Mouse (Mus musculus): ENCODE measurements at regions not wholly inside any gene's neighbourhood (a gene's known extent, or its start where the extent isn't known, plus 50 kb on each side); places are given as distances from the start of the nearest gene placed in this dataset.

GRCm38 (mm10) chr4:11889039-11889600, 91.9 kb downstream of the Gm10604 start:
- ATAC-seq = peak; percentile 28
- Histone ChIP-seq H3K27ac (ENCODE audit: low read length) (no peak overlapping the region), H3K9me3 (ENCODE audit: low read length) (no peaks in the 10 kb centered on the region), H3K36me3 (ENCODE audit: insufficient read depth, low read length) (no peaks in the 10 kb centered on the region), H3K27me3 (replicated peaks; ENCODE audit: insufficient read depth, low read length) (no peaks in the 10 kb centered on the region), H3K9ac (replicated peaks; ENCODE audit: low read depth) (no peak overlapping the region), H3K4me2 (replicated peaks; ENCODE audit: low read depth, low read length) (no peak overlapping the region), H3K4me1 (ENCODE audit: insufficient read depth, low read depth, low read length) (peaks cover 8% of the 10 kb centered on the region; the same call in 1 of the 2 replicates), H3K4me3 (ENCODE audit: low read depth, low read length) (no peak overlapping the region)
- DNase-seq (ENCODE audit: low spot score) = peak; percentile 52
- TF ChIP-seq EP300 (IDR thresholded peaks at IDR 0.05) (no peak), CTCF (IDR thresholded peaks at IDR 0.05) (no peak)
- 33% methylated on average over 6 of the region's 6 CpGs for WGBS

- ATAC-seq = peak; percentile 40; the same call in 1 of the 2 replicates
- no peak overlapping the region for H3K4me3 ChIP-seq (ENCODE audit: low read depth, low read length)
- no peak for TF ChIP-seq EP300 (IDR thresholded peaks at IDR 0.05)
- no peak for TF ChIP-seq CTCF (IDR thresholded peaks at IDR 0.05)
- DNase-seq (ENCODE audit: low spot score) = peak; percentile 35
- no peak overlapping the region for H3K4me2 ChIP-seq (replicated peaks; ENCODE audit: low read depth, low read length)
- 10% methylated on average over 1 of the region's 1 CpGs for WGBS
- H3K27me3 ChIP-seq (replicated peaks; ENCODE audit: insufficient read depth, low read length) = no peaks in the 10 kb centered on the region
- peaks cover 8% of the 10 kb centered on the region; the same call in 1 of the 2 replicates for H3K4me1 ChIP-seq (ENCODE audit: insufficient read depth, low read depth, low read length)
- H3K27ac ChIP-seq (ENCODE audit: low read length) = no peak overlapping the region
- no peak overlapping the region for H3K9ac ChIP-seq (replicated peaks; ENCODE audit: low read depth)
- no peaks in the 10 kb centered on the region for H3K36me3 ChIP-seq (ENCODE audit: insufficient read depth, low read length)
- H3K9me3 ChIP-seq (ENCODE audit: low read length) = no peaks in the 10 kb centered on the region
Measured at GRCm38 (mm10) chr4:11887377-11887776, 93.7 kb downstream of the Gm10604 start.

DNA sequence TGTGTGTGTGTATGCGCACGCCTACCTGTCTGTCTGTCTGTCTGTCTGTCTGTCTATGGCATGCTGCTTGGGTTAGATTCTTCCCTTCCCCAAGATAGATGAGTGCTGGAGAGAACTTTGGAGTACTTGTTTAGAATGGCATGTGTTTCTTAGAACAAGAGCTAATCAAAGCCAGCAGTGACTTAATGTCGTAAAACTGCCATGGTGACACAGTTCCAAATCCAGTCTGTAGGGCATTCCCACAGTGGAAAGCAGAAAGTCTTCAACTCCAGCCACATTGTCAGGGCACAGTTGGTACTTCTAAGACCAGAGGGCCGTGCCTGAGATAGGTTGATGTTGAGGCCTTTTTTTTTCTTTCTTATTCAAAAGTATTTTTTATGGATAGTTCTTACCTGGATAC, 95.6 kb downstream of the Gm10604 start:
- Histone ChIP-seq H3K9ac (replicated peaks; ENCODE audit: low read depth) (no peak overlapping the region), H3K36me3 (ENCODE audit: insufficient read depth, low read length) (no peaks in the 10 kb centered on the region), H3K27ac (ENCODE audit: low read length) (no peak overlapping the region), H3K4me1 (ENCODE audit: insufficient read depth, low read depth, low read length) (peaks cover 8% of the 10 kb centered on the region; the same call in 1 of the 2 replicates), H3K27me3 (replicated peaks; ENCODE audit: insufficient read depth, low read length) (no peaks in the 10 kb centered on the region), H3K4me2 (replicated peaks; ENCODE audit: low read depth, low read length) (no peak overlapping the region), H3K4me3 (ENCODE audit: low read depth, low read length) (no peak overlapping the region), H3K9me3 (ENCODE audit: low read length) (no peaks in the 10 kb centered on the region)
- DNase-seq (ENCODE audit: low spot score) (peak; percentile 58), ATAC-seq (peak; percentile 50)
- TF ChIP-seq EP300 (IDR thresholded peaks at IDR 0.05) (no peak), CTCF (IDR thresholded peaks at IDR 0.05) (peak; percentile 37; the same call in 1 of the 2 replicates)
- WGBS = 66% methylated on average over 4 of the region's 4 CpGs

DNA sequence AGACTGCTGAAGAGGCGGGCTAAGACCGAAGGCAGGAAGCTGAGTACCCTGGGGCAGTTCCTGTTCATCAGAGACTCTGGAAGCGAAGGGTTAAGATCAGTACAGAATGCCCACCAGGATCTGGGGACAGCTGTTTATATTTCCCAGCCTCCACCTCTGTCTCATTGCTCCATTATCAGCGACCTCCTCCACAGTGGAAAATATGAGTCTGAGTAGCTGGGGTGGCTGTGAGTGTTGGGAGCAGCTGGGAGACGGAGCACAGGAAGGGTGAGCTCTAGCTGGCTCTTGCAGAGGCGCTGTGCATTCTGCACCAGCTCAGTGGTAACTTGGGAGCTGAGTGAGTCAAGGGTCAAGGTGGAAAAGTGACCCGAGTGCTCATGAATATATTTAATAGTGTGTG, 96.2 kb downstream of the Gm10604 start:
- peaks cover 8% of the 10 kb centered on the region; the same call in 1 of the 2 replicates for H3K4me1 ChIP-seq (ENCODE audit: insufficient read depth, low read depth, low read length)
- no peak overlapping the region for H3K4me2 ChIP-seq (replicated peaks; ENCODE audit: low read depth, low read length)
- no peaks in the 10 kb centered on the region for H3K36me3 ChIP-seq (ENCODE audit: insufficient read depth, low read length)
- H3K27ac ChIP-seq (ENCODE audit: low read length) = no peak overlapping the region
- TF ChIP-seq EP300 (IDR thresholded peaks at IDR 0.05) (peak; percentile 42; the same call in 1 of the 2 replicates), CTCF (IDR thresholded peaks at IDR 0.05) (no peak)
- no peaks in the 10 kb centered on the region for H3K9me3 ChIP-seq (ENCODE audit: low read length)
- DNase-seq (ENCODE audit: low spot score) (peak; percentile 75), ATAC-seq (peak; percentile 80)
- WGBS = 14% methylated on average over 7 of the region's 7 CpGs
- no peak overlapping the region for H3K9ac ChIP-seq (replicated peaks; ENCODE audit: low read depth)
- H3K4me3 ChIP-seq (ENCODE audit: low read depth, low read length) = no peak overlapping the region
- H3K27me3 ChIP-seq (replicated peaks; ENCODE audit: insufficient read depth, low read length) = no peaks in the 10 kb centered on the region

DNA sequence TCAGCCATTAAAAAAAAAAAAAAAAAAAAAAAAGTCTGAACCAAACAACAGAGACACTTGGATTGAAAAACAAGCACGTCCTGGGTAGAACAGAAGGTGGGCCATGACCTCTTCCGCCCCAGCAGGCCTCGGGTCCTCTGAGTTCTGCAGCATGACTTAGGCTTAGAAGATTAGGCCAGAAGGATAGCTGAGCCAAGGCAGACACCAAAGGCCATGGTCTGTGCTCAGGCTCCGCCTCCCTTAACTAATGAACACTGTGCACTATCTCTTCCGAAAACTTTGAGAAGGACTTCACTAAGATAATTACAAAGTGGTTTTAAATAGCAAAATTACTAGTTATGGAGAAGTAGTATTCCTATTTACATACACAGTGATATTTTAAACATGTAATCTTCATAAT, 97.8 kb downstream of the Gm10604 start:
- Histone ChIP-seq H3K9ac (replicated peaks; ENCODE audit: low read depth) (no peak overlapping the region), H3K36me3 (ENCODE audit: insufficient read depth, low read length) (no peaks in the 10 kb centered on the region), H3K4me2 (replicated peaks; ENCODE audit: low read depth, low read length) (no peak overlapping the region), H3K27me3 (replicated peaks; ENCODE audit: insufficient read depth, low read length) (no peaks in the 10 kb centered on the region), H3K4me1 (ENCODE audit: insufficient read depth, low read depth, low read length) (0 out of 2 replicates have a peak, but pooled peaks cover 5% of the 10 kb centered on the region), H3K9me3 (ENCODE audit: low read length) (no peaks in the 10 kb centered on the region), H3K27ac (ENCODE audit: low read length) (no peak overlapping the region), H3K4me3 (ENCODE audit: low read depth, low read length) (no peak overlapping the region)
- WGBS = 67% methylated on average over 5 of the region's 5 CpGs
- ATAC-seq = no peak
- TF ChIP-seq CTCF (IDR thresholded peaks at IDR 0.05) (no peak), EP300 (IDR thresholded peaks at IDR 0.05) (no peak)
- no peak for DNase-seq (ENCODE audit: low spot score)

DNA sequence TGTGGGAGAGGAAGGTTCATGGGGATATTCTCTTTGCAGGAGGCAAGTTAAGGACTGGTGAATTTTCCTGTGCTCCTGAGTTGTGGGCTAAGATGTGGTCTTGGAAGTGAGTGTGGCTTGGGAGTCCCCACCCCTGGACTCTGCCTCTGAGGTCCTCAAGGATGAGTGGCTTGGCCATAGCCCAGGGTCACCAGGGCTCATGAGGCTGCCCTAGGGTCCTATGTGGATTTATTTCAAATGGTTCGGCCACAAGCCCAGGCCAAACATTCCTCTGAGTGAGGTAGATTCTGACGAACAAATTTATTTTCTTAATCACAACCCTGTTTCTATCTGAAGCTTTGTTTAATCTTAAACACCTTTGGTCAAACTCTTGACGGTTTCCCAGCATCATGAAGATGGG, 98.4 kb downstream of the Gm10604 start:
- Histone ChIP-seq H3K27ac (ENCODE audit: low read length) (no peak overlapping the region), H3K4me2 (replicated peaks; ENCODE audit: low read depth, low read length) (no peak overlapping the region), H3K27me3 (replicated peaks; ENCODE audit: insufficient read depth, low read length) (no peaks in the 10 kb centered on the region), H3K4me1 (ENCODE audit: insufficient read depth, low read depth, low read length) (0 out of 2 replicates have a peak, but pooled peaks cover 5% of the 10 kb centered on the region), H3K36me3 (ENCODE audit: insufficient read depth, low read length) (no peaks in the 10 kb centered on the region), H3K9me3 (ENCODE audit: low read length) (no peaks in the 10 kb centered on the region), H3K4me3 (ENCODE audit: low read depth, low read length) (no peak overlapping the region), H3K9ac (replicated peaks; ENCODE audit: low read depth) (no peak overlapping the region)
- TF ChIP-seq CTCF (IDR thresholded peaks at IDR 0.05) (no peak), EP300 (IDR thresholded peaks at IDR 0.05) (no peak)
- DNase-seq (ENCODE audit: low spot score) (no peak), ATAC-seq (no peak)
- WGBS = 81% methylated on average over 3 of the region's 3 CpGs

All from lung, postnatal 0 days (tissue).